Mouse (Mus musculus) thymus, postnatal 36 days (tissue): ENCODE results near the gene Fat3.

Source experiments
- DNase-seq, 2 experiments: peaks; one replicate each; pipeline ENCODE4 v3.0.0; 2022; ENCODE audit warnings: mixed read lengths in 2 of 2

The Fat3 gene

DNA sequence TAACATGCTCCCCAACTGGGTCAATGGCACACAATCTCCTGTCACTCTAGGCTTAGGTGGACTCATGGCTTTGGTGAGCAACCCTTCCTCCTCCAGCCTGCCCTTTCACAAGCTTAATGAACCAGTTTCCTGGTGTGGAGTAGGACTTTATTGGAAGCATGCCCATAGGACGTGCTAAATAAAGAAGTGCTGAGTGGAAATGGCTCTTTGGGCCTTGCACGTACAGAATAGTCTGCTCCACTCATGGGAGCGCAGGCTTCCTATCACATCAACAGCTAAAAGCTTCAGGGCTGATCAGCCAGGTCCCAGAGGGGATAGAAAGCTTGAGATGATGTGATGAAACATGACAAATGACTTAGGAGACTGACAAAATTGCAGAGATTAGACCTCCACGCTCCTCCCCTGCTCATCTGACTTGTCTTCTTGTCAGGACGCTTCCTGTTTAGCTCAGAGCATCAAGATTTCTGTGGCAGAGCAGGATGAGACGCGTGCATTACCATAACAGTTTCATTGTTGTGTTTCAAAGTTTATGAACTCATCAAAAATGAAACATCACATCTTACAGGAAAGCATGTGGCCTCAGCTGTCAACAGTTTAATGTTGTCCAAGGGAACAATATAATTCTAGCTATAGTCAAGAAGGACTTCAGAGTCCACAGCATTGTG lies 386.1 kb downstream of the Fat3 start:
- DNase-seq = no peak

DNA sequence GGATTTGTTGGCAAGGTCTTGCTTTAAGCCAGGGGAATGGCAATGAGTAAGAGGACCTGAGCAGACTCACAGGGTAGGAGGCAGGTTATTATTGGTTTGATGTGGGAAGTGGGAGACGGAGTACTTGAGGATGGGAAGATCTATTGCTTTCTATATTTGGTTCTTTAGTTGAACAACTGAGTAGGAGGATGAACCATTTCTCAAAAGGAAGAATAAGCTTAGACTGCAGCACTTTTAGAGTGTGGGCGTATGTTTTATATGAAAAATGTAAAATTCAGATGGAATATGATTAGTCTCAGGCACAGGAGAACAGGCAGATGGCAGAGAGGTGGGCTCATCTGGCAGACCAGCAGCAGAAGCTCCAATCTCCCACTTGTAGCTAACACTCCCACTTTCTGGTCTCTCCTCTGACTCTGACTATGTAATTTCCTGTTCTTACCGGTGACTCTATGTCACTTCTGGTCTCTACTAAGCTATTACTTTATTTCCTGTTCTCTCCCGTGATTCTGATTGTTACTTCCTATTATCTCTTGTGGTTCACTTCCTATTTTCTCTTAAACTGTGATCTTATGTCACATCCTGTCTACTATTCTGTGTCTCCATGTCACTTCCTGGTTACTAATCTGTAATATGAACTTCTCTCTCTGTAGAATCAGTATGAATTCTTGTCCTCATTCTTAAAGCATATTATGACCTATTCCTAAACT lies 387.0 kb downstream of the Fat3 start:
- no peak for DNase-seq

DNA sequence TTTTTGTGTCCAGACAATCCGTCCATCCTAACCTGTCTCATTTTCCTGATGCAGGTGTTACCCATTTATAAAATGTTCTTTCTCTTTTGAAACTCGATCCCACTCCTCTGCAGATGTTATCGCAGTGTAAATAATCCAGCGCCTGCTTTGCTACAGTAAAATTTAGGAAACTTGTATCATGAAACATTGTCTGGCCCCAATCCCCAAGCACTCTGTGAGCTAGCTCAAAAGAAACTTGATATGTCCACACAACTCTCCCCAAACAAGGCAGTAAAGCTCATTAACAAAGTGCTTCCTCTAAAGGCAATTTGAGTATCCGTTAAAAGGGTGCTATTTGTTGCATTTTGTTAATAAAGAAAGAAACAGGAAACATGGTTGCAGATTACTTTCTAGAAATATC lies 393.2 kb downstream of the Fat3 start:
- no peak for DNase-seq

DNA sequence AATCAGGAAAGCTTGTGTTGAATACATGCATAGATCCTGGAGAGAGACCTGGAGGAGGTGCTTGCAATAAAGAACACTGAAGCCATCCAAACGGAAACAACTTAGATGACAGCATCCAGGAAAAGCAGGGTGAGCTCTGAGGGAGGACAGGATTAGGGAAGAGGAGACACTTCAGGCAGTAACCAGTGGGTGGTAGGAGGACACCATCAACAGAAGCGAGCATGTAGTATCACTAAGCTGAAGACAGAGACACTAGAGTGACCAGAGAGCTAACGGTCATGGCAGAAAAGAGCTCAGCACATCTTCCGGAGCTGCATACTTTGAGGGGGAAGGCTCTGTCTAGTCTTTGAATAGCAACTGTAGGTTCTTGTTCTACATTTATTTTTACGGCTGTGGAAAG lies 393.7 kb downstream of the Fat3 start:
- DNase-seq = no peak

DNA sequence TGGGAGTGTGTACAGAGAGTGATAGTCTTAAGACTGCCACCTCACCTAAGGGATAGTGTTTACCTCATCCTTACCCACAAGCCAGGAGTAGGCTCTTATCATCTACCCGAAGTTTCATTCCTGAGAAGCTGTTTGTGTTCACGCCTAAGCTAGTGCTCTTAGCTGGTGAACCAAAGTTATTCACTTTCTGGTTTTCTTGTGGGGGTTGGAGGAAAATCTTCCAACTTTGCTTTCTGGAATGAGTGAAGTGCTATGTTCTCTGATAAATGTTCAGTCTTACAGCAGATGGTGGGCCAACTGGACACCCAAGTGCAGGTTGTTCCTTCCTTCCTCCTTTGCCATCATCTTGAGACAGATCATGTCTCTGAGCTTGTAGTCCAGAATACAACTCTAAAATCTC lies 402.5 kb downstream of the Fat3 start:
- no peak for DNase-seq

DNA sequence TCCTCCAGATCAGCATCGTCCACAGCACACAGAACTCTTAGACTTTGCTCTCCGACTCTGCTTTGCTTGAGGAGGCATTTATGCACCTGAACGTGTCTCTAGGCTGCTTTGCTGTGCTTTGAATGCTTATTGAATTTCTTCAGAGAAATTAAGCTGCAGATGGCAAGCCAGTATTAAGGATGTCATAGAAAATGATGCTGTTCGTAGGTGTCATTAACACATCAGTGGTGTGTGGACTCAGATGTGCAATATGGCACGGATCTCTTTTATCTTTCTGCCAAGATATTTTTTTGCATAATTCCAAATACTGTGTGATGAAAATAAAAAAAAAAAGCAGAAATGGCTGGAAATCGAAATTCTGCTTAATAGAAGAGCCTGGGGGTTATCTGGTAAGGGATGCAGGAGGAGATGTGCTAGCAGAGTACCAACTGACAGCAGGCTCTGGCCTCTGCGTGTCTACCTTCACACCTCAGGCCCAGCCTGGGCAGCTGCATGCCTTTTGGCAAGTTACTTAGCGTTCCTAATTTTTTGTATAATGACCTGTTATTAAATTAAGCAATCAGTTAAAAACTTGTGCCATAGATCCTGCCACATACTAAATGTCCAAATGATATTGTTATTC lies 407.9 kb downstream of the Fat3 start:
- no peak for DNase-seq

DNA sequence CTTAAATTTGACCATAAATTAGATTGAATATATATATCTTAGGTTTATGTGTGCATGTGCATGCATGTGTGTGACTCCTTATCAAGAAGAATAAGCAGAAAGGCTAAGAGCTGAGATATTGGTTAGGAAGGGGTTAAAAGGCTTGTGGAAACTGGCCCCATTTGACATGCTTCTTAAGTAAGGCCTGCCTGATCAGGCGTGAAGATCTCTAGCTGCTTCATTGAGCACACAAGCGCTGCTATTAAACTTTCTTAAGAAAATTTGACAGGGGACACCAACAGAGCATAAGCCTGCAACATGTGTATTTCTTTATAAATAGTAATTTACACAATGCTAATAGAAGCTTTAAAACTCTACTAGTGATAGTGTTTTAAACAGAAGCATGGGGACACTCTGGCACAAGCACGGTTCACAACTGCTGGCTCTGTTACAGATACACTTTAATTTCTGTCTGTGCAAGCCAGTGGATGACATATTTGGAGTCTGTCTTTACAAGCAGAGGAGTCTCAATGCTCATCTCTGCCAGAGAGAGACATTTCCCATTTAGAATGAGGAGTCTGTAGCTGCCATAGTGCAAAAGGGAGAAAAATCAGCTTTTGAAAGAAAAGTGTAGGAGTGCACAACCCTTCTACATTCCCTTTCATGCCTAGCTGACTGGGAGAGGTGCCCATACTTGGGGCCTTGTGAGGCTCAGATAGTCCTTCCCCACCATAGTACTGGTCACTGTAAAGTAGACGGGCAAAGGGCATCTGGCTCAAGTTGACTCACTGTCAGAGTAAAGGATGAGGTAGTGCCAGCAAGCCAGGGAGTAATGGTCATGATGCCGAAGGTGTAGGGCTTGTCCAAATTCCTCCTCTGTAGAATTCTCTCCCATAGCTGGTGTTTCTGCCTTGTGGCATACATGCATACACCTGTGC lies 408.8 kb downstream of the Fat3 start:
- DNase-seq = no peak

DNA sequence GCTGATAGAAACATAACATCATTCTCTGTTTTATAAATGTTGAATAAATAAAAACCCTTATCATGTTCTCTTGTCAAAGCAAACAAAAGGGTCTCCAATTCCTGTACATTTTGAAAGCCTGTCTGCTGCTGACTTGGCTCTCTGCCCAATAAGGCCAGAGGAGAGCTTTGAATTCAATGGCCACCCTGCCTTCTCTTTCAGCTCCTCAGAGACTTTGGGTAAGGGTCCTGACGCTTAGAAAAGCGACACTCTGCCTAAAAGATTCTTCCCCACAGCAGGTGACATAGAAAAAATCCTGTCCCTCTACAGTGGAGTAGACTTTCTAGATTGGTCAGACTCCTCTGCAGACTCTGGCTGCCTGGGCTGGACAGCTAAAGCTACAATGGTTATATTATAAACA lies 421.8 kb downstream of the Fat3 start:
- DNase-seq = no peak

DNA sequence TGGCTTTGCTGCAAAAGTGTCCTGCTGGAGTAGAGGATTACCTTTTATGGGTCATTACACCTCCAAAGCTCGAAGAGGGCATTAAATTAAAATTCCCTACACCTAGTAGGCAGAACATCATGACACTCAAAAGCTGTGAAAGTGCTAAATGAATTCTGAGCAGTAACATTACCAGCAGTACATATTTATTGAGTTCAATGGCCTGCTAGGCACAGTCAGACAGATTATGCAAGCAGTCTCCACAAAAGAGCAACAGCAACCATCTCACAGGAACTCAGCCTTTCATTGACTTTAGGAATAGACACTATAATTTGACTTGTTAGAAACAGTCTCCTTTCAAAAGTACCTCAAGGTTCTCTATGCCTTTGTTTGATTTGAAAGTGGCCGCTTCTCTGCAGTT lies 426.4 kb downstream of the Fat3 start:
- no peak for DNase-seq

DNA sequence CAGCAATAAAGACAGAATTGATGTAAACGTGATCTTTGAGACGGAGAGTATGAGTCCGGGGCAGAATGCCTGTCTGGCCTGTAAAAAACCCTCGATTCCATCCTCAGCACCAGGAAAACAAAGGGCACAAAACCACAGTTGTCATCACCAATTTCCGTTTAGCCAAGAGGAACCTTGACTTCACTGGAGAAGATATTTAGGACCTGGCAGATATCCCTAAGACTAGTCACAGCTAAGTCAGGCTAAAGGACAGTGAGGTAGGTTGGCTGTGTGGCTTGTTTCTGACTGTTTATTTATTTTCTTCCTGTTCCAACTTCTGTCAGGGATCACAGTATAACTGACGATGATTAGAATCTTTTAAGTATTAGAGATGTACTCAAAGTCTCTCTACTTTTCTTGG lies 427.0 kb downstream of the Fat3 start:
- no peak for DNase-seq

DNA sequence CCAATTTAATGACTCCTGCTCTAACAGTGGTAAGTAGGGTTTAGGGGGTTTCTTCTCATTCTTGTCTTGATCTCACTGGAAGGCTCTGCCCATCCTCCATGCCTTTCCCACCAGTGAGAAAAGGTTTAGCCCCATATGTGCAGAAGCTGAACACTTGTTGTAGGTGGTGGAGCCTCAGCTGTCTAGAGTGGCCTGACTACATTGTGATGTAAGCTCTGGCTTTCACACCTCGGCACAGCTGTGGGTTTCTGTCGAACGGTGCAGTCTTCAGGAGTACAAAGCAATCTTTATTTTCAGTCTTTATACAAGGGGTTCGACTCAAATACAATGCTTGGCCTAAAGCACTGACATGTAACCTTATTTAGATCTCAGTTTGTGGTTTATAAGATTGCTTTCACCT lies 437.6 kb downstream of the Fat3 start:
- no peak for DNase-seq

DNA sequence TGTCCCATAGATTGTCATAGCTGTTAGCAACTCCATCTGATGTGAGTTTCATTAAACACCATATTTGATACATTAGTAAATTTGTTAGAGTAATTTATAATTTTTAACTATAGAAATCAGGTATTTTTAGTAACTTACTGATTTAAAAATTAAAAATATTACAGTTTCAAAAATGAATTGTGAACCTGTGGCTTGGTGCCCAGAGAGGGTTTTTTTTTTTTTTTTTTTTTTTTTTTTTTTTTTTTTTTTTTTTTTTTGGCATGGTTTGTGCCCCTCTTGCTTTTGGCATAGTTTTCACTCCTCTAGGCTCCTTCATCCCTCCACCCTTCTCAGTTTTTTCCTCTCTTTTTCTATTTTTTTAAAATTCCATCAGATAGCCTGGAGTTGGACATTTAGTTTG lies 438.6 kb downstream of the Fat3 start:
- DNase-seq = no peak

DNA sequence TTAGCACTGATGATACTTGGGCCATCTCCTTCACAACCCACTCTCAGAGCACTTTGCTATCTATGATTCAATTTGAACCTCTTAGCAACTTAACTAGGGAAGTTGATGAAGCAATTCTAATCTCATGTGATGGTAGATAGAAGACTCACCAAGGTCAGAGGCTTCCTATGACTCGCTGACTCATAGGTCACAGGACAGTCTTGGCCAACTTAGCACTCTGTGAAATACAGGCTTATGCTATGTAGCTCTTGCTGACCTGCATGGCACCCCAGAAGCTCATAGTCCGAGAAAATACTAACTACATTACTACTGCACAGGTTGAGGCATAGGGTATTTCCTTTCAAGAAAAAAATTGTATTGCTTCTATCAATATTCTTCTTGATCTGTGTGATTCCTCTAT lies 454.4 kb downstream of the Fat3 start:
- DNase-seq = no peak

DNA sequence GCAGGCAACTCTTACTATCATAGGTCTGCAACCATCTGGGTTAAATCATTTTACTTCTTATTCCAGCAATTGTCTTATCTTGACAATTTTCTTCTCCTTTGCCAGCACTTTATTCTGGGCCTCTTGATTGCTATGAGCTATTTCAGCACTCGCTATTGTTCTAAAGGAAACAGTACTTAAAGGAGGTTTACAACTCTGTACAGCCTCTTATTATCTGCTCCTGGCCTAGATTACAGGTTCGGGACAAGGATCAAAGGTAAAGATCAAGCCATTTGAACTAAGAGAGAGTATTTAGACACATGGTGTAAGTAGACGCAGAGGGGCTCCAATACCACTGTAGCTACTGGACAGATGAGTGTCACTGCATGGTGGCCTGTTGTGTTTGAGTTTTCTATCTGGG lies 463.7 kb downstream of the Fat3 start:
- DNase-seq = no peak

DNA sequence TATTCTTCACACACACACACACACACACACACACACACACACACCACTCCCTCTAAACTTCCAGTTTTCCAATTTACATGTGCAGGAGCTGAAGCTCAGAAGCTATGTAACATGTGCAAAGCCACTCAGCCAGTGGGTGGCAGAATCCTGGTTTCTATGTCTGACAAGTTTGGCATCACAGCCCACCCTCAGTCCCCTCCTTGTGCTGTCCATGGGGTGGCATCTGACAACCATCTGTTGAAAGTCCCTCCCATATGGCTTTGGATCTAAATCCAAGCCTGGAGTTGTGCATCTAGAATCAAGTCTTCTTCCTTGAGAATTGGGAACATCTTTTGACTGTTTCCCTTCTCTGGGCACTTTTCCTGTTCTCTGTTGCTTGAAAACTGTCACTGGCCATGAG lies 464.7 kb downstream of the Fat3 start:
- DNase-seq = no peak

DNA sequence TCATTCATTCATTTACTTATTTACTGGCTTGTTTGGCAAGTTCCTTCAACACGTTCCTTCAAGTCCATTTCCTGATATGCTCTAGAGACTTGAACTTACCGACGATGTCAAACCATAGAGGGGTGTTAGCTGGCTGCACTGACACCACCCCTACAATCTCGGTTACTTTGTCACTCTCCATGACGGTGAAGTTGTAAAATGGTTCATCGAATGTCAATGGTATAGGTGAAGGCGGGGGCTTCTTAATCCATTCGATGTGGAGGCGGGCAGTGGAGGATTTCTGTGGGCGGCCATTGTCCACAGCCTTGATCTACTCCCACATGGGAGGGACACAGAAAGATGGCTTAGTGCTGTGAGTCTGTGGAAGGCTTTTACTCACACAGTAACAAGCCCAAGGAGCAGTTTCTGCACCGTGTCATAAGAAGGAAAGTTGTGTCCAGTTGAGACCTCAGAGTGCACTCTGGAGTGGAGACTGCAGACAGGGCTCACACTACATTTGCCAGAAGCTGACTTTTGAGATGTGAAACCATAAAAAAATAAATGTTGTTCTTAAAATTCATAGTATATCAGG lies 471.3 kb downstream of the Fat3 start:
- no peak for DNase-seq

DNA sequence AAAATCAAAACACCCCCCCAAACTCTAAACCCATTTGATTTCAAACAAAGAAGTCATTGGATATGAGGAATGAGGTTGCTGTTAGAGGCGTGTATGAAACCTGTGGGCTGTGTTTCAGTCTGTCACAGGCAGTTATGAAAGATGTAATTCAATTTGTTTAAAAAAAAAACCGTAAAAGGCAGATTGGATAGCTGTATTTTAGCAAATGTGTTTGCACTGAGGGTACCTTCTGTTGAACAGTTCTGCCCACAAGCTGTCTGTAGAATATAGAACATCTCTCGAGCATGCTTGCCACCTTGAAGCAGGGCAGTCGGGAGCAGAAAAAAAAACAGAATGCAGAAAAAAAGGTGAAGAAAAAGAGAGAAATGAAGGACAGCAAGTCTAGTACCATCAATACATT lies 472.0 kb downstream of the Fat3 start:
- DNase-seq = no peak

DNA sequence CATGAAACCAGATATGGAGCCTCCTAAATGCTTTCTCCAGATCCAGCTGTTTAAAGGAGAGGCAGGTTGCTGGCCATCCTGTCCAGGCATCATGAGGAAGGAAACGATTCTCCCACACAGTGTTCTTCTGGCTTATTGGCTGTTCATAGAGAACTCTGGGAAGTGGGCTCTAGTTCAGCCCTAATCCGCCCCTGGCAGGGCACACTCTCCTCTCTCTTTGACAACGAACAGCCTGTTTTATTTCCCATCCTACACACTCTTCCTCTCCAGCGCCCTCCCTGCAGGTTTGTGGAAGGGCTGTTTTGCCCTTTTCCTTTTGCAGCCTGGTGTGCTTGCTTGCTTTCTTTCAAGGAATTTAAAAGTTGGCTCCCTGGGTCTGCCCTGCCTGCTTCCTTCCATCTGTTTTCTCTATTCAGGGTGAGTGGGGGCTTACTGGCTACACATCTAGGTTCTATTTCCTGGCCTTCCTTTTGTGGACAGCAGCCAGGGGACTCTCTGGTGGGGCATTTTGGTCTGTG lies 472.6 kb downstream of the Fat3 start:
- DNase-seq = no peak

DNA sequence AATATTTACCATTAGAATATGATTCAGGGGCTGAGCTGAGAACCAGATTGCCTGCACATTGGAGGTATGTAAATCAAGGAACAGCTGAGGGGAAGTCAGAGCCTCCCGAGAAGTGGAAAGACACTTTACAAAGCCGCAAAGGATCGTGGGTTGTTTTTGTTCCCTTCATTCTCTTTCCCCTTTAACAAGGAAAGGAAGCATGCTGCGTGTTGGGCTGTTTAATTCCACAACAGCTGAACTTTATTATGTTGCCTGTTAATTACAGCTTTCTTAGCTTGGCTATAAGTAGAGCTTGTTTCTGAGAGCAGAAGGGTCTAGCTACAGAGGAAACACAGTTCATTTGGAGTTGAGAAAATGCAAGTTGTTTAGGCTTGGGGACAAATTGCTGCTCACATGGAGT lies 475.0 kb downstream of the Fat3 start:
- no peak for DNase-seq

DNA sequence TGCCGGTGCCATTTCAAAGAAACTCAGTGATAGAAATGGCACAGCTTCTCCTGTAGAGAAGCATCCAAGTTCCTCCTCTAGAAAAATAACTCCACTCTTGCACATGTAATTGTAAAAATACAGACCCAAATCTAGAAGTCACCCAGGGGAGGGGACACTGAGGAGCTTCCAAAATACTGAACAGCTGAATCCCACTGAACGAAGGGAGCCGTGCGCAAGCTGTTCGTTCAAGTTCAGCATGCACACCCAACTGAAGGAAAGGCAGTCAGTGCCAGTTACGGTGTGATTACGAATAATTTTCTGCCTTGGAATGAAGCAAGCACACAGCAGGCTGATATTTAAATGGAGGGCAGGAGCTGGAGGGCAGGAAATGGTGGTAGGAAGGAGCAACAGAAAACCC lies 476.4 kb downstream of the Fat3 start:
- no peak for DNase-seq

DNA sequence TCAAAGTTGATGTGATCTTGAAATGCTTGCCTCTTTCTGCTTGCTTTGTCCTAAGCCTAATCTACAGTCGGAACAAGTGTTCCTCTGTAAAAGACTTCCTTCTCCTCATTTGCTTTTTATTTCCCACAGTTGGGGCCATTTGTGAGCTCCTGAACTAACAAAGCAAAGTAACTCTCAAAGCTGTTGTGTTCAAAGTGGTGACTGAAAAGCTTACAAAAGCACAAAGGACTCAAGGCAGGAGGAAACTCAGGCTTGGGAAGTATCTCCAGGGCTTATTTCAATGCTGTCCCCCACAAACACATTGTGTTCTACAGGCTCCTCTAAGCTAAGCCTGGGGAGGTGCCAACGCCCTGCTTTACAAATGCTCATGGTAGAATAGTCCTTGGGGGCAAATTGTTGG lies 487.0 kb downstream of the Fat3 start:
- DNase-seq = no peak

DNA sequence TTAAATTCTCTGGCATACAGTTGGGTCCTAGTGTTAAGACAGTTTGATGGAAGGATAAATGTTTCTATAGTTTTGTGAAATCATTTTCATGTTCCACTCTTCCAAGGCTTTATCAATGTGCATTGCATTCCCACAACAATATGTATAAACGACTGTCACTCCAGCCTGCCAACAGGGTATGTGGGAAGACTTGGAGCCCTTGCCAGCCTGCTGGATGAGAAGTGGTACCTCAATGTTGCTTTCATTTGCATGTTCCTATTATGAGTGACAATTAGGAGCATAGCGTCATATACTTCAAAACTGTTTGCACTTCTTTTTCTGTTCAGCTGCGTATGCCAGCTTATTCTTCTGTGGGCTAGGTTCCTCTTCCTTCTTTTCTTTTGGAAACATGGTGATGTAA lies 489.7 kb downstream of the Fat3 start:
- no peak for DNase-seq

DNA sequence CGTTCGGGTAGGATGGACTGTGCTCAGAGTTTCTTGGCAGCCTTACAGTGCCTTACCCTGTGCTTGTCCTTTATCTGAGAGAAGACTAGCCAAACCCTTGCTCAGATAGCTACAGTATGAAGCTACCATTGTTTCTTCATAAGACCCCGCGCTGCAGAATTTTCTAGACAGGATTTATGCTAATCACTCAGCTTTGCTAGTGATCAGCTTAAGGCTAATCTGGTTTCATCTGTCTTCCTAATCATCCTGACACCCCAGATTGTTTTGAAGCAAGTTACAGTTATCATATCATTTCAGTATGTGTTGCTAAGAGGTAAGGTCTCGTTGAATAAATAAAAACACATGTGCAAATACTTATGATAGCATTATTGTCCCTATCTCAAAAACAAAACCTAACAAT lies 493.6 kb downstream of the Fat3 start:
- DNase-seq = no peak
